Mouse (Mus musculus) ES-E14 (cell line): Measurements from ENCODE around the gene Eif5. TPM values are rescaled to one million over a fixed set of nuclear protein-coding genes. Genes with fewer than 3 reads are reported as not detected.

ENCODE experiments used
- DNase-seq: peaks from one replicate; pipeline ENCODE4 v3.0.0-alpha.2; 2013; ENCODE audit warnings: low read depth, low spot score
- H3K27ac ChIP-seq: 2 replicates; pipeline ENCODE4 v1.5.1; 2012; ENCODE audit warnings: low read depth, mild to moderate bottlenecking, low read length, moderate library complexity, mixed read lengths; ENCODE audit not compliant: poor library complexity, insufficient read depth, severe bottlenecking
- H3K36me3 ChIP-seq: 2 replicates; pipeline ENCODE4 v1.6.1; 2012; ENCODE audit warnings: mild to moderate bottlenecking, low read length, moderate library complexity, mixed read lengths; ENCODE audit not compliant: control insufficient read depth, poor library complexity, insufficient read depth, severe bottlenecking
- H3K4me1 ChIP-seq, 2 experiments: fragments of 150-350 bp in 1 of 2; sonication (generic) in 1 of 2; 2 replicates each; pipeline ENCODE4 v1.6.1; 2012; ENCODE audit warnings: low read length in 2 of 2, mild to moderate bottlenecking in 1 of 2, mixed read lengths in 1 of 2; ENCODE audit not compliant: control insufficient read depth in 2 of 2, insufficient read depth in 2 of 2, poor library complexity in 1 of 2
- H3K4me3 ChIP-seq, 2 experiments: fragments of 150-350 bp in 1 of 2; sonication (generic) in 1 of 2; 2 replicates each; pipeline ENCODE4 v1.5.1; 2012; ENCODE audit warnings: low read length in 2 of 2, low read depth in 1 of 2, mild to moderate bottlenecking in 1 of 2, mixed read lengths in 1 of 2; ENCODE audit not compliant: insufficient read depth in 1 of 2, poor library complexity in 1 of 2, severe bottlenecking in 1 of 2
- H3K9ac ChIP-seq: 2 replicates; pipeline ENCODE4 v1.6.1; 2012; ENCODE audit warnings: low read depth, mild to moderate bottlenecking, low read length, mixed read lengths; ENCODE audit not compliant: poor library complexity, insufficient read depth, severe bottlenecking
- H3K9me3 ChIP-seq: fragments of 150-350 bp; sonication (generic); 2 replicates; pipeline ENCODE4 v1.6.1; 2012; ENCODE audit warnings: low read depth, mild to moderate bottlenecking, low read length; ENCODE audit not compliant: control insufficient read depth, insufficient read depth
- CHD2 ChIP-seq: IDR thresholded peaks from 2 replicates; pipeline ENCODE4 v1.6.1; 2014; ENCODE audit warnings: mild to moderate bottlenecking, low read depth, low read length, inconsistent platforms
- HCFC1 ChIP-seq: IDR thresholded peaks from 2 replicates; pipeline ENCODE4 v1.6.1; 2012; ENCODE audit warnings: low read length, inconsistent platforms, borderline replicate concordance; ENCODE audit not compliant: insufficient read depth
- MAFK ChIP-seq: IDR thresholded peaks from 2 replicates; pipeline ENCODE4 v1.6.1; 2014; ENCODE audit warnings: mild to moderate bottlenecking, low read depth, low read length, inconsistent platforms; ENCODE audit not compliant: insufficient read depth
- ZC3H11A ChIP-seq: IDR thresholded peaks from 2 replicates; pipeline ENCODE4 v1.6.1; 2012; ENCODE audit warnings: low read depth, mild to moderate bottlenecking, inconsistent platforms, low read length, borderline replicate concordance
- ZNF384 ChIP-seq: IDR thresholded peaks from 2 replicates; pipeline ENCODE4 v1.6.1; 2012; ENCODE audit warnings: low read depth, low read length, inconsistent platforms
- in situ Hi-C, 2 experiments: fragments of 600-800 bp; cut with MboI; formaldehyde crosslinking; loops; one replicate each; pipeline ENCODE4 v1.15.1; 2025; ENCODE audit warnings: low sequenced_read_pairs in 2 of 2, inconsistent platforms in 1 of 2; ENCODE audit not compliant: unreplicated experiment in 2 of 2
- total RNA-seq: library from RNA; depleted of rRNA; stranded (reverse); fragments of 300-350 nt; gene quantifications from 2 replicates; pipeline ENCODE4 v1.2.3, GENCODE M21; 2012

Gene Eif5
- total RNA-seq, 1 experiment: 269 TPM

DNA sequence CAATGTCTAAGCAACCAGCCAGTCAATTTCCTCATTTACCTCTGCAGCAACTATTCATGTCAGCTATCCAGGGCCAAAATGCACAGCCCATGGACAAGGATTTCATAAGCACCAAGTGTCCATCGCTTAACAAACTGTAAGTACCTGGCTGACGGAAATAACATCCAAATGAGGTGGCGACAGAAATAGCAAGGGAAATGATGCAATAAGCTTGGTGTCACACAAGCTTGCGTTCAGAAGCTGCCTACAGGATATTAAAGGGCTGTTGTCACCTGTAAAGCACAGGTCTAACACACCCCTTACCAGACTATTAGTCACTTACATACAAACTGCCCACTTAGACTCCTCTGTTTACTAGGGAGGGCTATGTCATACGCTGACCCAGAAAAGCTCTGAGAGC, 2.1 kb upstream of the Eif5 start:
- no peak overlapping the region for H3K4me3 ChIP-seq
- peaks cover 3 to 8% of the 10 kb centered on the region in 2 experiments; a peak in 2 of 4 replicates for H3K4me1 ChIP-seq
- H3K9ac ChIP-seq: no peak overlapping the region
- no peak overlapping the region for H3K27ac ChIP-seq
- in situ Hi-C loops: loop anchor here in 1 of 2 experiments (25.0 kb wide), 1 partner anchor 848 kb away; the partner anchor contains the start of gene 1700001K19Rik
- TF ChIP-seq ZNF384 (no peak), MAFK (no peak), CHD2 (no peak), ZC3H11A (no peak), HCFC1 (no peak)
- peaks cover 20% of the 10 kb centered on the region for H3K36me3 ChIP-seq
- no peaks in the 10 kb centered on the region for H3K9me3 ChIP-seq
- no peak for DNase-seq

DNA sequence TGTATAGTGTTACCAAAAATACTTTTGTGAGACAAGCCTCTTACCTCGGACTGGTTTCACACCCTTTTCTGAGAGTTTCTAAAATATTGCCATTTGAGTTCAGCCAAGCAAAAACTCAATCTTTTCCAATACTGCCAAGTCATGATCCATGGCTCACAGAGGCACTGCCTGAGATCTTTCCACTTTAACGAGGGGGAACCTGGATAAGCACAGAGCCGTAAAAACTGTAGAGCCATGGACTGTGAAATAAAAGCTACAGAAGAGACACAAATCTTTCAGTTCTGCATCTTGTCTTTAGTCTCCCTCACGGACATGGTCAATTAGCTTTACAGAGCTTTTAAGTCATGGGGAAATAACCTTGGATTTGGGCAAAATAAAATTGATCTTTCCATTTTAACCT, 1.1 kb upstream of the Eif5 start:
- peak overlapping the region; percentile 80 to 100 for H3K4me3 ChIP-seq
- no peak for TF ChIP-seq HCFC1
- no peak for TF ChIP-seq CHD2
- no peak for TF ChIP-seq ZC3H11A
- no peak for TF ChIP-seq ZNF384
- TF ChIP-seq MAFK: no peak
- in situ Hi-C loops: loop anchor here in 1 of 2 experiments (25.0 kb wide), 1 partner anchor 849 kb away; the partner anchor contains the start of gene 1700001K19Rik
- peaks cover 25% of the 10 kb centered on the region for H3K36me3 ChIP-seq
- peaks cover 3 to 8% of the 10 kb centered on the region in 2 experiments; a peak in 2 of 4 replicates for H3K4me1 ChIP-seq
- H3K27ac ChIP-seq: no peak overlapping the region
- peak overlapping the region; percentile 100 for H3K9ac ChIP-seq
- DNase-seq: no peak
- no peaks in the 10 kb centered on the region for H3K9me3 ChIP-seq

DNA sequence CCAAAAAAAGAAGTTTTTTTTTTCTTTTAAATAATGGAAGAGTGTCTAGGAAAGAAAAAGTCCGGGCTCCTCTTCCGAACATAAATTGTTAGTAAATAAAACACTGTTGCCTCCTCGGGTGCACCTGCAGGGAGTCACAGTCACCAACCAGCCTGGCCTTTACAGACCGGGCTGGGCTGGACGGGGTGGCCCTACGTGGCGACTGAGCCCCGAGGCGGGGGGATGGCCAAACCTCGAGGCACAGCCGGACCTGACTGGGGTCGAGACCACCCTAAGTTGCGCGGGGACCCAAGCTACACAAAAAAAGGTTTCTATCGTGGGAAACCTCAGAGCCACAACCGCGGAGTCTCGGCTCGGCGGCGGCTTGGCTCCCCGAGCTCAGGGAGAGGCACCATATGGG, 475 bp upstream of the Eif5 start:
- DNase-seq: no peak
- in situ Hi-C loops: loop anchor here in 1 of 2 experiments (25.0 kb wide), 1 partner anchor 850 kb away; the partner anchor contains the start of gene 1700001K19Rik

DNA sequence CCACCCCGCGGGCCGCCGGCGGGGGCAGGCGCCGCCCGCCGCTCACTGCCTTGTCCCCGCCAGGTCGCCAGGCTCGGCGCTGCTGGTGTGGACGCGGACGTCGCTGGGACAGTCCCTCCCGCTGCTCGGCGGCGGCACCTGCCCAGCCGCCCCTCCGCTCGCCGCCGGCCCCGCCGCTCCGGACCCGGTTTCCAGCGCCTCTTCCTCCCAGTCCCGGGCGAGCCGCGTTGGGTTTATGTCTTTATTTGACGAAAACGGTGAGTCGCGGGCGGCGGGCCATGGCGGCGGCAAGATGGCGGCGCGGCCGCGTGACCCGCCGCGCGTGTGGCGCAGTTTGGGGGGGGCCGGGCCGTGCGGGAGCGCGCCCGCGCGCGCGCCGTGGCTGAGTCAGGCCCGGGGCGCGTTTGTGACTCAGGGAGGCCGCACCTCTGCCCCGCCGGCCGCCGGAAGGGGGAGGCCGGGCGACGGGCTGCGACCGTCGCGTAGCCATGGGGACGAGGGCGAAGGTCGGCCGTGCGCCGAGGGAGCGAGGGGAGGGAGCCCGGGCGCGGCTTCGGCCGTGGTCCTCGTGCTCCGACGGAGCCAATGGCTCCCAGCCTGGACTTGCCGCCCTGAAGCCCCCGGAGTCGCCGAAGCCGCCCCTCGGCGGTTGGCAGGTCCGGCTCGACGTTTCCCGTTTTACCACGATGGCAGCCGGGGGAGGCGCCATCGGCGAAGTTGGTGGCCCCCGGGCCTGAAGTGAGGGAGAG, 650 bp downstream of the Eif5 start:
- TF ChIP-seq HCFC1: no peak
- Histone ChIP-seq H3K9ac (peak overlapping the region; percentile 97), H3K4me1 (peaks cover 3 to 4% of the 10 kb centered on the region in 2 experiments; a peak in 2 of 4 replicates), H3K36me3 (peaks cover 38% of the 10 kb centered on the region), H3K4me3 (peak overlapping the region; percentile 85), H3K27ac (peak overlapping the region; percentile 87), H3K9me3 (no peaks in the 10 kb centered on the region)
- in situ Hi-C loops: loop anchor here in 1 of 2 experiments (25.0 kb wide), 1 partner anchor 851 kb away; the partner anchor contains the start of gene 1700001K19Rik
- DNase-seq: no peak

More for the DNA sequence above, 475 bp upstream of the Eif5 start:
- peak overlapping the region; percentile 92 for H3K27ac ChIP-seq
- peak overlapping the region; percentile 80 to 100 for H3K4me3 ChIP-seq
- H3K4me1 ChIP-seq: peaks cover 3 to 8% of the 10 kb centered on the region in 2 experiments; a peak in 2 of 4 replicates
- peak overlapping the region; percentile 100 for H3K9ac ChIP-seq
- TF ChIP-seq CHD2: no peak
- TF ChIP-seq MAFK: no peak
- no peak for TF ChIP-seq HCFC1
- TF ChIP-seq ZNF384: no peak
- no peak for TF ChIP-seq ZC3H11A
- no peaks in the 10 kb centered on the region for H3K9me3 ChIP-seq
- peaks cover 30% of the 10 kb centered on the region for H3K36me3 ChIP-seq
